Mouse (Mus musculus) gonadal fat pad, adult 2 months (tissue): ENCODE measurements around the gene Bcan. TPM values are rescaled to one million over a fixed set of nuclear protein-coding genes. Genes with fewer than 3 reads are reported as not detected.
A peak's percentile ranks its signal among the peaks of the same experiment; 100 is the strongest.

Experiments used
- DNase-seq: peaks from one replicate; pipeline ENCODE4 v3.0.0-alpha.2; 2012; ENCODE audit warnings: low read depth
- polyA plus RNA-seq: library from polyadenylated mRNA; depleted of rRNA; stranded (reverse); fragments of >200 nt; gene quantifications from 2 replicates; pipeline ENCODE4 v1.2.3, GENCODE M21; 2012; rRNA removed

Gene Bcan
- 0.08 TPM in 1 of 2 replicates, not detected in the other for polyA plus RNA-seq

GRCm38 (mm10) chr3:88000181-88000580 lies at the start of gene Bcan:
TSS of gene Bcan (minus strand) at chr3:88000230.
- DNase-seq = no peak

DNA sequence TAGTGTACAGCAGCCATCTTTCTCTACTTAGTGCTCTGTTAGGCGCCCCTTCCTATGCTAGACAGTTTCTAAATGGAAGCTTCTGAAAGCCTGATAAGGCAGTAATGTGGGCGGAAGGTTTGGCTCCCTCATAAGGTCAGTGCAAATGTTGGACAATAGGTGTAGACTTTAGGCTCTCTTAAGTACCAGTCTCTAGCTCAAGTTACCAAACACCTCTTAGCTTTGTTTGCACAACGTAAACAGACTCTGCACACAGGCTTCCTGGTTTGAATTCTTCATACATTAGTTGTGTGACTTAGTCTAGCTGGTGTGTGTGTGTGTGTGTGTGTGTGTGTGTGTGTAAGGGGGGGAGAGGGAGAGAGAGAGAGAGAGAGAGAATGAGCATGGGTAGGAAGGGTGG lies 49.5 kb upstream of the Bcan start:
- no peak for DNase-seq

GRCm38 (mm10) chr3:88042661-88043421 lies 42.8 kb upstream of the Bcan start, which contains the start of gene Gpatch4:
TSS of gene Gpatch4 (plus strand) at chr3:88043108.
- DNase-seq = peak; percentile 67

DNA sequence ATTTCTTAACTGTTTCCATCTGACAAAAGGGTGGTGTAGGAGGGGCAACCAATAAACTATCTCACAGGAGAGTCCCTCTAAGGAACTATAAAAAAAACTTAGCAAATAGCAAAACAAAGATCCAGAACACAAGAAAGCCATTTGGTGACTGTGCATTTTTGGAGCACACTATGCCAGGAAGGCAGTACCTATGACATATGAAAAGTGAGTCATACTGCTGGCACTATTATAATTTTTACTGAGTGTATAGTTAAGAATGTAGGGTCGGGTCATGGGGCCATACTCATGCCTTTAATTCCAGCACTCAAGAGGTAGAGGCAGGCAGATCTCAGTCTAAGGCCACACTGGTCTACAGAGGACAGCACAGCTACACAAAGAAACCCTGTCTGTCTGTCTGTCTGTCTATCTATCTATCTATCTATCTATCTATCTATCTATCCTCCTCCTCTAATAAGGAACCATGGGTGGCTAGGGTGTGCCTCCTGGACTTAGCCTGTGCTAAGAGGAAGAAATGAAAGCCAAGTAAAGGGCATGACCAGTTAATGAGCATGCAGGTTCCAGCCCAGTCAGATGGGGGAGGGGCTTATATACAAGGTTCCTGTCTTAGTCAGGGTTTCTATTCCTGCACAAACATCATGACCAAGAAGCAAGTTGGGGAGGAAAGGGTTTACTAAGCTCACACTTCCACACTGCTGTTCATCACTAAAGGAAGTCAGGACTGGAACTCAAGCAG lies 35.7 kb upstream of the Bcan start:
- no peak for DNase-seq

DNA sequence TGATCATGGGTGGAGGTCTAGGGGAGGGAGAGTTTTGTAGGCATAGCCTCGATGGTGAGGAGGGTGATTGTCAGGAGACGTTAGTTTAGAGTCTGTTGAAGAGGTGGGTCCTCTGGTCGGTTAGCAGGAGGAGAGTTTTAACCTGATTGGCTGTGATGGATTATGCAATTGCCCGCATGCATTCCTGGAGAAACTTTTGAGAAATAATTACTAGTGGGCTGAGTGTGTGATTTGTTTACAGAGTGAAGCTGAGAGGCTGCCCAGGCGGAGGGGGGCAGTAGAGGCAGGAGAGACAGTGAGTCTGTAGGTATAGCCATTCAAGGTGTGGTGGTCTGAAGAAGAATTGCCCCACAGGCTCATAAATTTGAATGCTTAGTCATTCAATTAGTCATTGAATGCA lies 33.5 kb upstream of the Bcan start:
- DNase-seq = no peak

DNA sequence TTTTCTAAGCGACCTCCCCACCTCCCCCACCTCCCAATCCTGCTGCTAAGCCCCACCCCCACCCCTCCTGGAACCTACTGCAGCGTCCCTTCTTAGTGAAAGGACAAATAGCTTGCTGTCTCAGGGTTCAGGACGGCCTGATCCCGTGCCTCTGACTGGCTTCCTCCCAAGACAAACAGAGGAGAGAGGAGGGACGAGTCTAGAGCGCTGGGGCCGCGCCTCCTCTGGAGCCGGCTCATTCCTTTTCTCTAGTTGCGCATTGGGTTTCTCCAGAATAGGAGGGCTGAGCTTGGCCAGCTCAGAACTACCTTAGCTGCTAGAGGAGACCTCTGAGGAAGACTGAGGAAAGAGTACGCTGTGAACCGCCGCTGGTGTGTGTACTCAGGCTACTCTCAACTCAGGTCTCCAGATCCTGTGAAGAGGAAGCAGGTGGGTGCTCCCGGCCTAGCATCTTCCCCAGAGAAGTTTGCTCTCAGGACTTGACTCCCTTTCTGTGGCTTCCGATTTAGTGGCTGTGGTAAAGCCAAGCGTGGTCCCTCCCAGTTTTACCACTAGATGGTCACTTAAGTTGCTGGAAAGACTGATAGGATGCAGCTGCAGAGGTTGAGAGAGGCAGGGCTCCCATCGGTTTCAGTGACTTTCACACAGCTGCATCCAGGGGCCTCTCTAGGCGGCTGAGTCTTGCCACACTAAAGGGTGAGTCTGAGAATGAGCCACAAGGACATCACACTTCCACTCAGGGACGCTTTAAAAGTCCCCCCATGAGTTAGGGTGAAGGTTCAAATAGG lies 30.8 kb upstream of the Bcan start:
- no peak for DNase-seq

- no peak for DNase-seq
Observed at GRCm38 (mm10) chr3:88027434-88028186, 27.6 kb upstream of the Bcan start, which contains the start of gene Hapln2. TSS of gene Hapln2 (minus strand) at chr3:88027583.

GRCm38 (mm10) chr3:88026823-88027222 lies 26.8 kb upstream of the Bcan start:
- DNase-seq = no peak

DNA sequence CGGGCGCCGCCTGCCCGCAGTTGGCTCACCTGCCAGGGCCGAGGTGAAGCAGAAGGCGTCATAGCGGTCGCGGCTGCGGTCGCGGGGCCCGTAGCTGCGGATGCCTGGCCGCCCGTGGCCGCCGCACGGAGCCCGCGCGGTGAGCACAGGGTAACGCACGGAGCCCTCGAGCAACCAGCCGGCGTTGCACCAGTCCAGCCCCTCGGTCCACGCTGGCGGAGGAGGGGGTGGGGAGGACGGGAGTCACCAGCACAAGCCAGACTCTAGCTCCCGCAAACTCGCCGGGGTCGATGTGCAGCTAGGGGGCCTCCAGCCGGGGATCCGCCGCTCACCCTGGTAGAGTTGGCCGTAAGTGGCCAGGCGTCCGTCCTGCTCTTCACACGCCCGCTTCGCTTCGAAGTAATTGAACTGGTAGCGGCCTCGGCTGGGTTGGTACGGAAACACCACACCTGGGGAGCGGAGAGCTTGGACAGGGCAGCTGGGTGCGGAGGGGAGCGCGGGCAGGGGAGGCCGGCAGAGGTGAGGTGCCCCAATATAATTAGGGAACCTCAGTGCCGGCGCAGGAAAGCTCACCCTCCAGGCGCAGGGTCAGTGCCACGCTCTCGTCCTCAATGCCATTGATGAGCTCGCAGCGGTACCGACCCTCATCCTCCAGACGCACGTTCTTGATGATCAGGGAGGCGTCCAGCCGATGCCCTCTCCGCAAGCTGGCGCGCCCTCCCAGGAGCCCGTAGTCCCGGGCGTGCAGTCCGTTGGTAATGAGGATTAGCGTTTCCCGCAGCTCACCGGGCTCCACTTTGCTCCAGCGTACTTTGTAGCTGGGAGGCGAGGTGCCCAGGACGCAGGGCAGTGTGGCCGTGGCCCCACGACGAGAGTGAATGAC lies 23.4 kb upstream of the Bcan start:
- DNase-seq = no peak

GRCm38 (mm10) chr3:88022322-88023191 lies 22.5 kb upstream of the Bcan start:
- DNase-seq = peak; percentile 19

DNA sequence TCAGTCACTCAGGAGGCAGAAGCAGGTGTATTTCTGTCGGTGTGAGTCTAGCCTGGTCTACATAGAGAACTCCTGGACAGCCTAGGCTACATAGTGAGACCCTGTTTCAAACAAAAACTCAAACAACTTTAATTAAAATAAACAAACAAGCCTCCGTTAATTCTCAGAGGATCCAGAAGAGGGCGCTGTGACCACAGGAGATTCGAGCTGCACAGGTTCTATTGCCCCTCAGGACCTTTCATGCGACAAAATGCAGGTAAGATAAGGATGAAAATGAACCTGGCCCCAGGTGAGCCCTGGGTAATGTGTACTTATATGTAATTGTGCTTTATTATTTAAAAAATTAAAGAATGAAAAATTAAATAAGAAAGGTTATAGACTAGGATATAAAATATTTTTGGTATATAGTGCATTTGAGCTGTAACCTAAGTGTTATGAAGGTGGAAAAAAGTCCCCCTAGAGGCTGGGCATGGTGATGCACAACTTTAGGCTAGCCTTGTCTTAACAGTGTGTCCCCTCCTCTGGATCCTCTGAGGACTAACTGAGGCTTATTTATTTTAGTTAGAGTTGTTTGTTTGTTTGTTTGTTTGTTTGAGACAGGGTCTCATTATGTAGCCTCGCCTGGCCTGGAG lies 10.7 kb upstream of the Bcan start:
- DNase-seq = no peak

DNA sequence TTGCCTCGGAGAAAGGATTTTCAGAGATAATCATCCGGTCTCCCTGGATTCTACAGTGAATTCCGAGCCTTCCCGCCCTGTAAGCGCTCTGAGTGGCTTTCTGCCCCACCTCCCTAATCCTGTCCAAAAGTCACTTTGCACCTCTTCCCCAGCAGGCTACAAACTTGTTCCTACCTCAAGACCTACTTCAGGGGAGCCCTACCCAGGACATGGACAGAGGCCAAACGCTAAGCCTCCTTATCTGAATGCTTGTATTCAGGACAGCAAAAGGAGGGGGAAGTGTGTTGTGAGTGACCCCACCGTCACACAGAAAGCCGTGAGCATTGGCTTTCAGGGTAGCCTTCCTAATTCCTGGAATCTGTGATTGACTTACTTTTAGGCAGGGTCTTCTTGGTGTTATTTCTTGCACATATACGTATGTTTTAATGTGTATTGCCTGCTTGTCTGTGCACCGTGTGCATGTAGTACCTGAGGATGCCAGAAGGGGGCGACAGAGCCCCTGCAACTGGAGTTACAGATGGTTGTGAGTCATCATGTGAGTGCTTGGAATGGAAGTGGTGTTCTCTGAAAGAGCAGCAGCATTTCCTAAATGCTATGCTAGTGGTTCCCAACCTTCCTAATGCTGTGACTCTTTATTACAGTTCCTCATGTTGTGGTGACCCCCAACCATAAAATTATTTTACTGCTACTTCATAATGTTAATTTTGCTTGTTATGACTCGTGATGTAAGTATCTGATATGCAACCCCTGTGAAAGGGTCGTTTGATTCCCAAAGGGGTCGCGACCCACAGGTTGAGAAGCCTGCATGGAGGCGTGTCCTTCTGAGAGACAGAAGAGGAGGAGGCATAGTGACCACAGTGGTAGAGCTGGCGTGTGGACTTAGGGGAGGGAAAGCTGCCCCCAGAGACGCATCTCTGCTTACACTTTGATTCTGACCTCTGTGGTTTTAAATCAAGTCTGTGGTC lies 6.1 kb upstream of the Bcan start:
- no peak for DNase-seq

GRCm38 (mm10) chr3:88002291-88002976 lies 2.4 kb upstream of the Bcan start:
- no peak for DNase-seq

GRCm38 (mm10) chr3:88000816-88001595 lies 976 bp upstream of the Bcan start:
- DNase-seq = no peak

DNA sequence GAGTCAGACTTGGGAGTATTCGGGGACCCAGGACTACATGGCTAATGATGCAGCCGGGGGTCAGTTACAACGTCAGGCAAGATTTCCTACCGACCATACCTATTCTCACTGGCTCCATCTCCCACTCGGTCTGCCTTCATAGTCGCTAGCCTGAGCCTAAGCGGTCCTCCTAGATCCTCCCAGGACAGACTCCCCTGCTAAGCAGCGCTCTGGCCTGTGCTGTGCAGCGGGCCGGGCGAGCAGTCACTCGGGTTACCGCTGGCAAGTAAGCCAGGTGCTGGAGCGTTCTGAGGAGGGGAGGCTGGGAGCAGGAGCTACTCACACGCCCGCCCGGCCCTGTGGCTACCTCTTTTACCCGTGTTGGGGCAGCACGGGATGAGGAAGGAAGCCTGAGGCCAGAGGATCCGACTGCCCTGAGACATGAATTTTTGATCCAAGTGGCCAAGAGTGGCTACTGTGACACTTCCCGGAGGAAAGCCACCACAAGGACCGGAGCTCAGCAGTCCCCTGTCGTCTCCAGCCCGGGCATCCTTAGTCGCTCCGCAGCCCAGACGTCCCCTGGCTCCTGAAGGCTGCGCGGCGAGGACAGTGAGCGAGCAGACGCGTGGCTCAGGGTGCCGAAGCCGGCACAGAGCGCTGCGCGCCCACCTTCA lies 661 bp downstream of the Bcan start:
- DNase-seq = no peak

DNA sequence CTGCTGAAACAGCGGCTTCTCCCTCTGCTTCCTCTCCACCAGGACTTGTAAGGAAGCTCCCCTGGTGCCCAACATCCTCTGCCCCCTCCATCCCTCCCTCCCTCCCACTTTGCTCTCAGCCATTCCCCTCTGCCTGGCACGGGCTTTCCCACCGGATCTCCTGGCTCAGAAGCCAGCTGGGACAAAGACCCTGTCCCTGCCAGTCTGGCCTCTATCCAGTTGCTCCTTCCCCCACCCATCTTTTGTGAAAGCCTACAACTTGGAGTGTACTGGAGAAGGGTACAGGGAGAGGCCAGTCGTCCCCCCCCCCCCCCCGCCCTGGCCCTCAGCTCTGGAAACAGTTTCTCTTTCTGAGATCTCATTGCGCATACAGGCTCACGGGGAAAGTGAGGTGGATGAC lies 1.3 kb downstream of the Bcan start:
- no peak for DNase-seq
